Mouse (Mus musculus): Measurements from ENCODE around the gene Spred2.
"Not testable (repeated sequence)": the region's sequence is repeated elsewhere in the genome, so short reads cannot be mapped to it uniquely, and the experiment has no call there.

Gene Spred2

GRCm38 (mm10) chr11:20054617-20055016 is 130.4 kb downstream of the Spred2 start:
- no peak for DNase-seq (ENCODE audit: low spot score)

GRCm38 (mm10) chr11:20056168-20056567 is 132.0 kb downstream of the Spred2 start:
- DNase-seq (ENCODE audit: low spot score) = no peak

GRCm38 (mm10) chr11:20057429-20057828 is 133.3 kb downstream of the Spred2 start:
- no peak for DNase-seq (ENCODE audit: low spot score)

- DNase-seq (ENCODE audit: low spot score) = no peak
These were observed 135.6 kb downstream of the Spred2 start for GRCm38 (mm10) chr11:20059736-20060135.

GRCm38 (mm10) chr11:20062801-20063200 is 138.6 kb downstream of the Spred2 start:
- DNase-seq (ENCODE audit: low spot score) = not testable (repeated sequence)

GRCm38 (mm10) chr11:20064086-20064485 is 139.9 kb downstream of the Spred2 start:
- DNase-seq (ENCODE audit: low spot score) = not testable (repeated sequence)

- DNase-seq (ENCODE audit: low spot score) = no peak
These were observed 140.8 kb downstream of the Spred2 start for GRCm38 (mm10) chr11:20064926-20065325.

- DNase-seq (ENCODE audit: low spot score) = no peak
These were observed 141.9 kb downstream of the Spred2 start for GRCm38 (mm10) chr11:20066106-20066505.

- DNase-seq (ENCODE audit: low spot score) = no peak
These were observed 143.3 kb downstream of the Spred2 start for GRCm38 (mm10) chr11:20067521-20067920.

- no peak for DNase-seq (ENCODE audit: low spot score)
These were observed 144.3 kb downstream of the Spred2 start for GRCm38 (mm10) chr11:20068346-20069004.

GRCm38 (mm10) chr11:20072174-20072573 is 148.0 kb downstream of the Spred2 start:
- peak; percentile 61 for DNase-seq (ENCODE audit: low spot score)

GRCm38 (mm10) chr11:20072826-20073225 is 148.7 kb downstream of the Spred2 start:
- DNase-seq (ENCODE audit: low spot score) = no peak

Data from embryo, embryonic 10 days (tissue).